Mouse (Mus musculus): ENCODE measurements at regions not wholly inside any gene's neighbourhood (a gene's known extent, or its start where the extent isn't known, plus 50 kb on each side); places are given as distances from the start of the nearest gene placed in this dataset.

- no peak for TF ChIP-seq CTCF (IDR thresholded peaks at IDR 0.05; ENCODE audit: borderline replicate concordance, control insufficient read depth, extremely low read depth, insufficient read depth, low read length, poor library complexity)
- TF ChIP-seq POLR2A (IDR thresholded peaks at IDR 0.05; ENCODE audit: control insufficient read depth, extremely low read depth, insufficient read depth, low read length, poor library complexity) = no peak
- WGBS = 96% methylated on average over 9 of the region's 9 CpGs
- peaks cover 9% of the 10 kb centered on the region for H3K4me1 ChIP-seq (replicated peaks; ENCODE audit: control insufficient read depth, insufficient read depth, low read length)
- H3K27ac ChIP-seq (ENCODE audit: control insufficient read depth, insufficient read depth, low read length) = no peak overlapping the region
- no peak for DNase-seq
- no peaks in the 10 kb centered on the region for H3K36me3 ChIP-seq (ENCODE audit: control insufficient read depth, insufficient read depth, low read length)
- H3K4me3 ChIP-seq (ENCODE audit: control insufficient read depth, insufficient read depth, low read length) = no peak overlapping the region
- no peaks in the 10 kb centered on the region for H3K27me3 ChIP-seq (ENCODE audit: control insufficient read depth, insufficient read depth, low read length)
Observed at GRCm38 (mm10) chr16:93048418-93048932, 222.5 kb upstream of the Runx1 start.

- Histone ChIP-seq H3K4me3 (ENCODE audit: control insufficient read depth, insufficient read depth, low read length) (no peak overlapping the region), H3K27ac (ENCODE audit: control insufficient read depth, insufficient read depth, low read length) (no peak overlapping the region), H3K27me3 (ENCODE audit: control insufficient read depth, insufficient read depth, low read length) (no peaks in the 10 kb centered on the region), H3K4me1 (replicated peaks; ENCODE audit: control insufficient read depth, insufficient read depth, low read length) (peaks cover 13% of the 10 kb centered on the region), H3K36me3 (ENCODE audit: control insufficient read depth, insufficient read depth, low read length) (no peaks in the 10 kb centered on the region)
- no peak for TF ChIP-seq POLR2A (IDR thresholded peaks at IDR 0.05; ENCODE audit: control insufficient read depth, extremely low read depth, insufficient read depth, low read length, poor library complexity)
- no peak for TF ChIP-seq CTCF (IDR thresholded peaks at IDR 0.05; ENCODE audit: borderline replicate concordance, control insufficient read depth, extremely low read depth, insufficient read depth, low read length, poor library complexity)
- WGBS = 81% methylated on average over 1 of the region's 1 CpGs
- DNase-seq = no peak
Observed at GRCm38 (mm10) chr16:93047594-93047993, 221.6 kb upstream of the Runx1 start.

GRCm38 (mm10) chr16:93046221-93046620, 220.3 kb upstream of the Runx1 start:
- no peak for DNase-seq
- Histone ChIP-seq H3K27ac (ENCODE audit: control insufficient read depth, insufficient read depth, low read length) (no peak overlapping the region), H3K4me1 (replicated peaks; ENCODE audit: control insufficient read depth, insufficient read depth, low read length) (peaks cover 12% of the 10 kb centered on the region), H3K4me3 (ENCODE audit: control insufficient read depth, insufficient read depth, low read length) (no peak overlapping the region), H3K36me3 (ENCODE audit: control insufficient read depth, insufficient read depth, low read length) (no peaks in the 10 kb centered on the region), H3K27me3 (ENCODE audit: control insufficient read depth, insufficient read depth, low read length) (no peaks in the 10 kb centered on the region)
- no peak for TF ChIP-seq CTCF (IDR thresholded peaks at IDR 0.05; ENCODE audit: borderline replicate concordance, control insufficient read depth, extremely low read depth, insufficient read depth, low read length, poor library complexity)
- TF ChIP-seq POLR2A (IDR thresholded peaks at IDR 0.05; ENCODE audit: control insufficient read depth, extremely low read depth, insufficient read depth, low read length, poor library complexity) = no peak
- 96% methylated on average over 3 of the region's 3 CpGs for WGBS

- H3K36me3 ChIP-seq (ENCODE audit: control insufficient read depth, insufficient read depth, low read length) = no peaks in the 10 kb centered on the region
- H3K4me1 ChIP-seq (replicated peaks; ENCODE audit: control insufficient read depth, insufficient read depth, low read length) = peaks cover 10% of the 10 kb centered on the region
- DNase-seq = no peak
- no peak overlapping the region for H3K4me3 ChIP-seq (ENCODE audit: control insufficient read depth, insufficient read depth, low read length)
- H3K27ac ChIP-seq (ENCODE audit: control insufficient read depth, insufficient read depth, low read length) = no peak overlapping the region
- no peaks in the 10 kb centered on the region for H3K27me3 ChIP-seq (ENCODE audit: control insufficient read depth, insufficient read depth, low read length)
- TF ChIP-seq POLR2A (IDR thresholded peaks at IDR 0.05; ENCODE audit: control insufficient read depth, extremely low read depth, insufficient read depth, low read length, poor library complexity) = no peak
- TF ChIP-seq CTCF (IDR thresholded peaks at IDR 0.05; ENCODE audit: borderline replicate concordance, control insufficient read depth, extremely low read depth, insufficient read depth, low read length, poor library complexity) = no peak
- whole genome bisulfite sequencing = 92% methylated on average over 9 of the region's 9 CpGs
Observed at GRCm38 (mm10) chr16:93043355-93043754, 217.4 kb upstream of the Runx1 start.

- Histone ChIP-seq H3K36me3 (ENCODE audit: control insufficient read depth, insufficient read depth, low read length) (no peaks in the 10 kb centered on the region), H3K4me3 (ENCODE audit: control insufficient read depth, insufficient read depth, low read length) (no peak overlapping the region), H3K4me1 (replicated peaks; ENCODE audit: control insufficient read depth, insufficient read depth, low read length) (peaks cover 10% of the 10 kb centered on the region), H3K27ac (ENCODE audit: control insufficient read depth, insufficient read depth, low read length) (no peak overlapping the region), H3K27me3 (ENCODE audit: control insufficient read depth, insufficient read depth, low read length) (no peaks in the 10 kb centered on the region)
- DNase-seq = no peak
- TF ChIP-seq POLR2A (IDR thresholded peaks at IDR 0.05; ENCODE audit: control insufficient read depth, extremely low read depth, insufficient read depth, low read length, poor library complexity) = no peak
- no peak for TF ChIP-seq CTCF (IDR thresholded peaks at IDR 0.05; ENCODE audit: borderline replicate concordance, control insufficient read depth, extremely low read depth, insufficient read depth, low read length, poor library complexity)
- 62% methylated on average over 6 of the region's 6 CpGs for WGBS
Observed at GRCm38 (mm10) chr16:93042941-93043340, 217.0 kb upstream of the Runx1 start.

GRCm38 (mm10) chr16:93042491-93042890, 216.5 kb upstream of the Runx1 start:
- WGBS = 57% methylated on average over 10 of the region's 10 CpGs
- TF ChIP-seq CTCF (IDR thresholded peaks at IDR 0.05; ENCODE audit: borderline replicate concordance, control insufficient read depth, extremely low read depth, insufficient read depth, low read length, poor library complexity) (no peak), POLR2A (IDR thresholded peaks at IDR 0.05; ENCODE audit: control insufficient read depth, extremely low read depth, insufficient read depth, low read length, poor library complexity) (no peak)

GRCm38 (mm10) chr16:93041887-93042286, 215.9 kb upstream of the Runx1 start:
- no peak for DNase-seq
- no peak for TF ChIP-seq POLR2A (IDR thresholded peaks at IDR 0.05; ENCODE audit: control insufficient read depth, extremely low read depth, insufficient read depth, low read length, poor library complexity)
- TF ChIP-seq CTCF (IDR thresholded peaks at IDR 0.05; ENCODE audit: borderline replicate concordance, control insufficient read depth, extremely low read depth, insufficient read depth, low read length, poor library complexity) = no peak
- no peaks in the 10 kb centered on the region for H3K36me3 ChIP-seq (ENCODE audit: control insufficient read depth, insufficient read depth, low read length)
- H3K27ac ChIP-seq (ENCODE audit: control insufficient read depth, insufficient read depth, low read length) = no peak overlapping the region
- no peaks in the 10 kb centered on the region for H3K27me3 ChIP-seq (ENCODE audit: control insufficient read depth, insufficient read depth, low read length)
- H3K4me3 ChIP-seq (ENCODE audit: control insufficient read depth, insufficient read depth, low read length) = no peak overlapping the region
- WGBS = 95% methylated on average over 3 of the region's 3 CpGs
- peaks cover 10% of the 10 kb centered on the region for H3K4me1 ChIP-seq (replicated peaks; ENCODE audit: control insufficient read depth, insufficient read depth, low read length)

More at GRCm38 (mm10) chr16:93042491-93042890, 216.5 kb upstream of the Runx1 start:
- Histone ChIP-seq H3K4me1 (replicated peaks; ENCODE audit: control insufficient read depth, insufficient read depth, low read length) (peaks cover 10% of the 10 kb centered on the region), H3K4me3 (ENCODE audit: control insufficient read depth, insufficient read depth, low read length) (no peak overlapping the region), H3K27ac (ENCODE audit: control insufficient read depth, insufficient read depth, low read length) (no peak overlapping the region), H3K36me3 (ENCODE audit: control insufficient read depth, insufficient read depth, low read length) (no peaks in the 10 kb centered on the region), H3K27me3 (ENCODE audit: control insufficient read depth, insufficient read depth, low read length) (no peaks in the 10 kb centered on the region)
- DNase-seq = no peak
